18 mouse cellular contexts compared by ENCODE assay signal in the genomic region with DNA sequence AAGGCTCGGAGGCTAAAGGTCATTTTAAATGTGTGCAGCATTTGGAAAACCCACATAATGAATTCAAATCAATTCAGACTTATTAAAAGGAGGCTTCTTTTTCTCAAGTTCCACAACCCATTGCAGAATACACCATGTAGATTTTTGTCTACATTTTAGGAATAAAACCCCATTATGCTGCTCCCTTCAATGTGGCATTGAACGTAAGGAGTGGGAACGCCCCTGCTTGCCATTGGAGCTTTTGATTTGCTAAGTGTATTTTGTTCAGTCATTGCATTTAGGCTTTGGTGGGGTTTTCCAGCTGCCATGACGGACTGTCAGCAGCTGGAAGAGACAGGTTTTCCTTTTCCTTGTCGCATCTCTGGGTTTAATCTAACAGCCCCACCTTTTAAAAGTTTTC.
"Had no signal": no experiment of that assay in that cellular context is flagged by ENCODE, and none has a peak within 500 bp of the region (broad histone marks: within the 10 kb centered on the region; RNA-seq: fewer than 3 reads in every experiment).

No protein-coding gene starts in this region.

- H3K4me2 ChIP-seq: liver, embryonic 13.5 days; neural tube, embryonic 12.5 days; neural tube, embryonic 15.5 days had no signal

- H3K4me1 ChIP-seq: neural tube, embryonic 12.5 days had no signal

- DNase-seq: kidney, postnatal 10 days; kidney, postnatal 36 days; layer of hippocampus, postnatal 36 days; liver, embryonic 13.5 days; lung, adult 2 months; lung, postnatal 14 days; lung, postnatal 4 days; midbrain, embryonic 14.5 days; right cerebral cortex, adult 18-20 months; right cerebral cortex, postnatal 14 days; right cerebral cortex, postnatal 4 days; thymus, adult 2 months; thymus, postnatal 14 days; thymus, postnatal 4 days had no signal

- H3K27me3 ChIP-seq: liver, embryonic 13.5 days; neural tube, embryonic 12.5 days; neural tube, embryonic 15.5 days had no signal

- H3K9ac ChIP-seq: liver, embryonic 13.5 days; neural tube, embryonic 12.5 days; neural tube, embryonic 15.5 days had no signal

- H3K36me3 ChIP-seq: neural tube, embryonic 12.5 days; neural tube, embryonic 15.5 days had no signal

- H3K27ac ChIP-seq: left cerebral cortex, adult 2 months; liver, embryonic 13.5 days; neural tube, embryonic 12.5 days; neural tube, embryonic 15.5 days; stomach, postnatal 0 days had no signal

- H3K4me3 ChIP-seq: left cerebral cortex, adult 2 months; liver, embryonic 13.5 days; neural tube, embryonic 12.5 days; neural tube, embryonic 15.5 days had no signal

- H3K9me3 ChIP-seq: liver, embryonic 13.5 days; neural tube, embryonic 12.5 days; neural tube, embryonic 15.5 days had no signal
